Mouse (Mus musculus) right cerebral cortex, adult 2 months (tissue): Measurements from ENCODE around the gene Nob1.
A peak's percentile ranks its signal among the peaks of the same experiment; 100 is the strongest.

Source experiments
- DNase-seq, 2 experiments: peaks; one replicate each; pipeline ENCODE4 v3.0.0; 2021 to 2022; ENCODE audit warnings: low spot score in 2 of 2

Nob1 gene

DNA sequence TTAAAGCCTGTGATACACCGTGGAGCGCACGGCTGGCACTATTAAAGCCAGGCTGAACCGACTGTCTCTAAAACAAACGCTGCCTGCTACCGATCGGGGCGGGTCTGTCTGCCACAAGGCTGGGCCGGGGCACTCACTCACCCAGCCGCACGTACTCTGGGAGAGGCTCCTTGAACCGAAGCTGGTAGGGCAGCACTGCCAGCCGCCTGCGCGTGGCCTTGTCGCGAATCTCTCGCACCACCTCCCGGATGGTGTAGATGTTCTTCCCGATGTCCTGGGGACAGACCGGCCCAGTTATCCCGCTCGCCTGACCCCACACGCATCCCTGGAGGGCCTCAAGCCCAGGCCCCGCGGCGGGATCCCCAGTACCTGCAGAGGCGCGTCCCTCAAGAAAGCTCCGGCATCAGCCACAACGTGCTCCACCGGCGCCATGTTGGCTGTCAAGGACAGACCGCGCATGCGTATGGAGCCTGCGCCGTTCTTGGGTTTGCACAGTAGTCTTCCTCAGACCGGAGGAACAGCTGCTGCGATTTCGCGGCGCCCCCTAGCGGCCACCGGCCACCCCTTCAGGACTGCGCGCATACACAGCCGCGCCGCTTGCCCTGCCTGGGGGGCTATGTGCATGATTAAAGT, at the start of gene Nob1:
Nob1 (minus strand) TSS at position 455 of the 633 bp plus-strand sequence.
- DNase-seq: peak; percentile 96 to 98

DNA sequence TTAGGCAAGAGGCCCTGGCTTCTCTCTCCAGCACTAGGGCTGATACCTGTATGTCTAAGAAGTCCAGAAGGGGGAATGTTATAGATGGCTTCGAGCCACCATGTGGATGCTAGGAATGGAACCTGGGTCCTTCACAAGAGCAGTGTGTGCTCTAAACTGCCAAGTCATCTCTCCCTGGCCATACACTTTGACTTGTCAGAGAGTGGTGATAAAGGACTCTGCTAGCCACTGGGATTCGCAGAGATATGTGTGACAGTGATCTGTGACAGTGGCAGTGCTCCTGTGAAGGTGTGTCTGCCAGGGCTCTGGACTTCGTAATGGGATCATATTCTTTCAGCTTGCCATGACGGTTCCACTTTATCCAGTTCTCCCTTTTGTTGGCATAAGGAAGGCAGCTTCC, 48.5 kb upstream of the Nob1 start:
- no peak for DNase-seq

DNA sequence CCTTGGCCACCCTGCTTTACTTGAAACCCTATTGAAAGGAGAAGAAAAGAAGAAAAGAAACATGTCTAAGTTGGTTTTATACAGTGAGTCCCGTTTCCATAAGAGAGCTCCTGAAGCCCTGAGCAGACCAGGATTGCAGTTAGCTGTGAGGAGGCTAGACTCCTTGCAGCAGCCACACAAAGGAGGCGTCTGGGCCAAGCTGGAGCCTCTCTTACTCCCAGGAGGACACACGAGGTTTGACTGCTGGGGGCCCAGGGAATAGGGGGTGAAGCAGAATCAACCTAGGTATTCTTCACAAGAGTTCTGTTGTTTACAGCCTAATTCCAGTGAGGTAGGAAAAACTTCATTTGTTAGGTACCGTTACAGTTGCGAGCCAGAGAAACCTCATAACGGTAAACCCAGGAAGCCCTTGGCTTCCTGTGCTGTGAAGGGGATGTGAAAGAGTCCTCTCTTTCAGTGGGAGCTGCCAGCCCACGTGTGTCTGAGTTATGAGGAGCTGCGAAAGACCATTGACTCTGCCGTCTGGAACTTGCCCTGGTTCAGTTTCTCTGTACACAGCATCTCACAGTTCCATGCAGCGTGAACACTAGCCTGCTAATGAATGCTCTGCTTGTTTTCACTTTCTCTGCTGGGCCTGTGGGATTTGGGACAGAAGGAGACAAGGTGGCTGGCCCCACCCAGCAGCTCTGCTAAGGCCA, 47.7 kb upstream of the Nob1 start:
- DNase-seq: no peak

DNA sequence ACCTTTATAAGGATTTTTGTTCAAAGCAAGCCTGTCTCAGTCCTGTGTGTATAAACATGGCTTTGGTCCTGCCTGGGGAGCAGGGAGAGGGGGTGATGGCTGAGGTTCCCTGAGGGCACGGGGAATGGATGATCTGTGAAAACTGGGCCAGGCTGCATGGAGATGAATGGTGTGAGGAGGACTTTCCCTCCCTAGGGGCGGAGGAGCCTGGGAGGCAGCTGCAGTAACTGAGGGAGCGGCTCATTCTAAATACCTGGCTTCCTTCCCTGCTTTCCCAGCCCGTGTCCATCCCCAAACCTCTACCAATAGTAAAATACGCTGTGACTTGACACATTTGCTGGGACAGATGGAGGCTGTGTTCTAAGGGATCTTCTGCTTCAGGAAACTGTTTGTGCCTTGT, 45.5 kb upstream of the Nob1 start:
- no peak for DNase-seq

DNA sequence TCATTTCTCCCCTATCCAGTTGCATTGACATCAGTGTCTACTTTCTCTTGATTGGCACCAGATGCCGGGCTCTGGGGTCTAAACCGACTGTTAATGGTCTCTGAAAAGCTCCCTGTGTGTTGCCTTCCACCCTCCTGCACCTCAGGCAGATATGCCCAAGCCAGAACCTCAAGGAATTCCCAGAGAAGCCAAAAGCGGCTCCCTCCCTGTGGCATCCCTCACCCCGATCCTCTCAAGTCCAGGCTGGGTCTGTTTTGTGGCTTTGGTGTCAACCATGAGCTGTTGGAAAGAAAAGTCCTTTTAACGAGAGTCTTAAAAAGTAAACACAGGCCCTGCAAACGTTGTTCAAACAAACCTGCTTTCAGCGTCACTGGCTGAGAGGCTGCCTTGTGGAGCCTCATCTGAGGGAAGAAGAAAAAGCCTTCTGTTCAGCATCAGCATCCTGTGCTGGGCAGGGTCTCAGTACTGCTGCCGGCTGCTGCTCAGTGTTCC, 44.0 kb upstream of the Nob1 start:
- DNase-seq: no peak

DNA sequence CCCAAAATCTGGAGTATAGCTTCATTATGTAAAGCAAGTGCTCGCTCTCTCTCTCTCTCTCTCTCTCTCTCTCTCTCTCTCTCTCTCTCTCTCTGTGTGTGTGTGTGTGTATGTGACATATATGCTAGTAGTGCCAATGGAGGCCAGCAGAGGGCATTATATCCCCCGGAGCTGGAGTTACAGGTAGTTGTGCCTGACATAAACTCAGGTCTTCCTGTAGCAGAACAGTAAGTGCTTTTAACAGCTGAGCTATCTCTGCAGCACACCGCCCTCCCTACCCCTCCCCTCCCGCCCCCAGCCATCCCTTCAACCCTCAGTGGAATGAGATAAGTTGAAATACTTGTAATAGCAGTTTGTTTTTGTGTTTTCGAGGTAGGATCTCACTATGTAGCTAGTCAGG, 41.8 kb upstream of the Nob1 start:
- DNase-seq: no peak

DNA sequence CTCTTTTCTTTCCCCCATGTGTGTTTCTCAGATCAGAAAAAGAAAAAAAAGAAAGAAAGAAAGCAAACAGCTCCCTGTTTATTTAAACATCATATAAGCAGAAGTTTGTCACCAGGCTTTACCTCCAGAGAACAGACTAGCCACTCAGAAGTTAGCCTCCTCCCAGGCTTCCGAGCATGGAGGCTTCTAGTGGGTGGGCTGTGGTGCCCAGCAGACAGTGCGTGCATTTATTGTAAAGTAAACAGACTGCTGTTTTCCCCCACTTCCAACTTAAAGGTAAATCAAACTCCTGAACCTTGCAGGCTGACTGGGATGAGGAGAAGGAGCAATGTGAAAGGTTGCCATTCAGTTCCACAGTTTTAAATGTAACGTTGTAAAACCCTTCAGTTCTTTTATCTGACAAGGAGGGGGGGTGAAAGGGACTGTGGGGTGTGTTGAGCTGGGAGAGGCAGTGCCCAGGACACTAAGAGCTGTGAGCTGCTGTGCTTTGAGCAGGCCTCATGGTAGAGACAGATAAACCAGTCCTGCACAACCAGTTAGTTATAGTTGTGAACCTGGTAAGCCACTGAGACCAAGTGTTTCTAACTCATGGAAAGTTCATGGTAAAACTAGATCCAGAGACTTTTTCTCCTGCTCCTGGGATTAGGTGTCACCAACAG, 40.6 kb upstream of the Nob1 start:
- no peak for DNase-seq

DNA sequence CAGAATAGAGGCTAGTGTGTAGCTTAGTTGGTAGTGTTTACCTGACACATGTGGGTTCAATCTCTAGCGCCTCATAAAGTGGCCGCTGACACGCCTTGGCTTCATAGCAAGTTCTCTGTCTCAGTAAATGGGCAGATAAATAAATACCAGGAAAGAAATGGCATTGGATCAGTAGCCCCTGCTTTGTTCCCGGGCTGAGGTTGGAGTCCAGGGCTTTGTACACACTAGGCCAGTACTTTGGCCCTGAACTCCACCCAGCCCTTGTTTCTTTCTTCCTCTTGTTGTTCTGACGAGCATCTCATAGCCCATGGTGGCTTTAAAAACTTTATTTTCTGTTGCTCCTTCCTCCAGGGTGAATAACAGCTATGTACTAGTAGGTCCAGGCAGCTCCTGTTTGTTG, 37.6 kb upstream of the Nob1 start:
- no peak for DNase-seq

DNA sequence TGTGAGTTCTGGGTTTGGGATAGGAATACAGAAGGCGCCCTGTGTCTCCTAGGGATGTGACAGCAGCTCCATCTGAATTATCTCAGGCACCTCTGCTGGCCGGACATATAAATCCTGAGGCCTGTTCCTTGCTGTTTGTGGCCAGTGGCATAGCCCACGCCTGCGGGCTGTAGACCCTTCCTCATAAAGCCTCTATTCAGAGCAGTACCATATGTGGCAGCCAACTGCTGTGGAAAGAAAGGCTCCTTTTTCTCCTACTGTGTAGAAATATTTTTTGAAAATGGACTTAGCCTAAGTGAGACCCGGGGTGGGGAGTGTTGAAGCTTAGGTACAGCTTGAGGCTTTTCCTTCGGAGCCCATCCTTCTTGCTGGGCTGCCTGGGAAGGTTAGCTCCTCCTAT, 33.4 kb upstream of the Nob1 start:
- DNase-seq: no peak

DNA sequence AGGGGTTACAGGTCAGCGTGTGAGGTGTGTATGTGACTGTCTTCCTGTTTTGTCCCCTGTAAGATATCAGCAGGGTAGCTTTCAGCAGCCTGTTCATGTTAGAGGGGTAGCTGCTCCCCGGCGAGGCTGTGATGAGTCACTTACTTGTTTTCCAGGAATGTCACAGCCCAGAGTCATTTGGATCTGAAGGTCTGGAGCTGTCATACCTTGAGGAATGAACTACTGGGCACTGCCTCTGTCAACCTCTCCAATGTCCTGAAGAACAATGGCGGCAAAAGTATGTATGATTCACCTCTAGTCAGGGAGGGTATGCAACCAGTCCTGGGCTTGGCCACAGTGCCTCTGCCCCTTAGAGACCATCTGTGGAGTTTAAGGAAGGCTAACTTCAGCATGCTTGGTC, 32.9 kb upstream of the Nob1 start:
- no peak for DNase-seq

DNA sequence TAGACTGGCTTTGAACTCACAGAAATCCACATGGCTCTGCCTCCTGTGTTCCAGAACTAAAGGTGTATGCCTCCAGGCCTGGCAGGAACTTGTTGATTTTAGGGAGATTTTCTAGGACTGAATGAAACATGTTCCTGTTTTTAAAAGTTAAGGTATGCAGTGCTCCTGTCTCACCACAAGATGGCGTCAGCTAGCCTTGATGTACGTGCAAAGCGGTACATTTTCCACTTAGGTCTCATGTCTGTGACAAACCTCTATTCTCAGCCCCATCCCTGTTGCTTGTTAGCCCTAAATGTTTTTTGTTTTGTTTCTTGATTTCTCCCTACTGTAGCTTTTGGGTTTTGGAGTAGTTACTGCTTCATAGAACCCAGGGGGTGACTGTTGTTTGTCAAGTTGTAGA, 30.4 kb upstream of the Nob1 start:
- peak; percentile 55 to 62 for DNase-seq

DNA sequence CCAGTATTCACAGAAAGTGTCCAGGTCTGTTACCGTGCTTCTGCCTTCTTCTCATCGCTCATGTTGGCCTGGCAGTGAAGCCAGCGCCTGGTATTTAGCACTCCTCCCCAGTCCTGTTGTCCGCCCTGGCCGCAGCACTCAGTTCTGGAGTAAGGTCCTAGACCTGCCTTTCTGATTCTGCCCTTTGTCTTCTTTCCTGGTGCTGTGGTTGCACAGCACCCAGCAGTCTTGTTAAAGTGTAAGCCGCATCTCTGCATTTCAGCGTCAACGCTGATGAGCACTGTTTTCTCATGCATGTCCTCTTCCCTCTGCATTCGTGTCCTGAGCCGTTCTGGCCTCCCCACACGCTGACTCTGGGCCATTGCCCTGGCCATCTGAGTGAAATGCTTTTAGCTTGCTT, 28.5 kb upstream of the Nob1 start:
- no peak for DNase-seq

DNA sequence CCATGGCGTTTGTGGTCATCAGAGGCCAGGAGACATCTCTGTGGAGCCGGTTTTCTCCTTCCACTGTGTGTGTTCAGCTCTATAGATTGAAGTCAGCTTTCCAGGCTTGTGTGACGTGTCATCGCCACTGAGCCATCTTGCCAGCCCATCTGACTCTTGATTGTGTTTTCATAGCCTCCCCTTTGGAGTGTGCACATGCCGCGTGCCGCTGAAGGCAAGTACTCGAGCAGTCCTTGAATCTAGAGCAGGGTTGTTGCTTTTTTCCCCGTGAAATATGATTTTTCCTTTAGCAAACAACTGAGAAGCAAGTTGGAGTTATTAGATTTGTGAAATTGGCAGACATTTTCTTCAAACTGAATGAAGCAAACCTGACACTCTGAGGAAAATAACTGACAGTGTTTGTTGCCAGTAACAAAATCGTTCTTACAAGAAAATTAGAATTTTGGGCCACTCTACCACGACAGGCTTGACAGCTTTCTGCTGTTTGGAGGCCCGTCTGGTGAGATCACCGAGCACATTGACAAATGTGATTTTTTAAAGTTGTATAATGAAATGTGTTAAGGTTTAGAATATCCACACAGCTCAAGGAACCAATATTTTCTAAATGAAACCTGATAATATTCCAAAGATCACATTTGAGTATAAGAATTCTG, 26.7 kb upstream of the Nob1 start:
- no peak for DNase-seq

DNA sequence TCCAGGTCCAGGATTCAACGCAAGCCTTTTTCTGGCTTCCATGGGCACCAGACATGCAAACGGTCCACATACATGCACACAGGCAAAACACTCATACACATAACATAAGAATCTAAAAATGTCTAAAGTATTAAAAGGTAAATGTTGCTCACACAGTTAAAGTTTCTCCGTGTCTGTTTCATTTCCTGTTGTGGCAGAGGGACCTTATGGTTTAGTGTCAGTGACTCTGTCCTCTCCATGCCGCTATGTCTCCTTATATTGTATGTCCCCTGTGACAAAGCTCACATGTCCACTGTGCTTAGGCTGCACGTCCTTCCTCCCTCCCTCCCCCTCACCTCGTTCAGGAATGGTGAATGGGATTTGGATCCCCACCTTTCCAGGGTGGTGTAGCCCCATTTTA, 24.8 kb upstream of the Nob1 start:
- DNase-seq: no peak

DNA sequence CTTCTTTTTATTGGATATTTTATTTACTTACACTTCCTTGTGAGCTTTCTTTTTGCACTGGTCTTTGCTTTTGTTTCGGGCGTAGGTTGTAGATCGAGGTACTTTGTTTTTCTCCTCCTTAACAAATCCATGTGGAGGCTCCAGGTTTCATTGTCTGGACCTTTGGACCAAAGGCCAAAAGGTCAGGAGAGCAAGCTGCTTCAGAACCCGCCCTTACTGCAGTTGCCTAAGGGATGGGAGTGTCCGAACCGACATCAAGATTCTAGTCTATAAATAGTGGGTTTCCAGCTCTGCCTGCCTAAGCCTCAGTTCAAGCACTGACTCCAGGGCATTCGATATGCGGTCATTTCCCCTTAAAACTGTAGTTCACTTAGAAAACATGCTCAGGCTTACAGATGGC, 24.3 kb upstream of the Nob1 start:
- no peak for DNase-seq

DNA sequence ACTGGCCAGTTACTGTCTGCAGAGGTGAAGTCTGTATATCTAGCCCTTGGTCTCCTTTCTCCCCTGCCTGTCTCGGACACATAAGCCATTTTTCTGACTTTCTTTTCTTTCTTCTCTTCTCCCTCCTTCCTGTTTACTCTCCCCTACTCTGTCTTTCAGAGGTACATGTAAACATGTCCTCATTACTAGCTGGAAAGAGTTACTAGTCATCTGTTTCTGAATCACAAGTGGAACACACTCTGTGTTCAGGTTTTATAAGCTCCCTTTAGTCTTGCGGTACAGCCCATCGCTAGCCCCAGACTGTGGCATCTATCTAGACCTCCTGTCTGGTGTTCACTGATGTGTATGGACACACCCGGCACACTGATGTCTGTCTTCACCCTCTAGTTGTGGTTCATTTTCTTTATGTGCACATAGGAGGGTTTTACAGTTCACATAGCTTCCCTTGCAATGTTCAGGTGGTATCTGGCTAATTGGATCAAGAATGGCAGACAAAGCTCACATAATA, 23.6 kb upstream of the Nob1 start:
- DNase-seq: no peak

DNA sequence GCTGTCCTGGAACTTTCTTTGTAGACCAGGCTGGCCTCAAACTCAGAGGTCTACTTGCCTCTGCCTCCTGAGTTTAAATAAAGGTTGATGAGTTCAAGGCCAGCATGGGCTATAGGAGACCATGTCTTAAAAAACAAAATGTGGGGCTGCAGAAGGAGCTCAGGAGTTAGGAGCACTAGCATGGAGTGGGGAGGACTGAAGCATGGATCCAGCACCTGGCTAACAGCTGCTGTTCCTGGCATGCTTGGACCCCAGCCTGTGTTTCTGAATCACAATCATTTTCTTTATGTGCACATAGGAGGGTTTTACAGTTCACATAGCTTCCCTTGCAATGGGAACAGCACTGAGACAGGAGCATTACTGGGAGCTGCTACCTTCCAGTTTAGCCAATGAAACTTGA, 22.9 kb upstream of the Nob1 start:
- no peak for DNase-seq

DNA sequence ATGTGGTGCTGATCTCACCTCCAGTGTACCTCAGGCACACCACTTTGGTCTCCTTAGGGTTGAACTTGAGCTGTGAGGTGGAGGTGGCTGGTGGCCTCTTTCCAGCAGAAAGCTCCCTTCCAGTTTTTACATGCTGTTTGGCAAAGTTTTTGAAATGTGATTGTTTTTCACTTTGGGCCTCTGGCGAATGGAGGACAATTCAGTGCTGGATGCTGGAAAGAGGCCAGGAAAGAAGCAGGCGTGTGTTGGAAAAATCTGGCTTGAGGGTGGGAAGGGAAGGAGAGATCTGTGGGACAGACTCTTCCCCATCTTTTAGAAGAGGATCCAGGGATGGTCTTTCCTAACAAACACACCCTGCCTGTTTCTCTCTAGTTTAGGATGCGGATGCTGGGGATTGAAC, 19.8 kb upstream of the Nob1 start:
- no peak for DNase-seq

DNA sequence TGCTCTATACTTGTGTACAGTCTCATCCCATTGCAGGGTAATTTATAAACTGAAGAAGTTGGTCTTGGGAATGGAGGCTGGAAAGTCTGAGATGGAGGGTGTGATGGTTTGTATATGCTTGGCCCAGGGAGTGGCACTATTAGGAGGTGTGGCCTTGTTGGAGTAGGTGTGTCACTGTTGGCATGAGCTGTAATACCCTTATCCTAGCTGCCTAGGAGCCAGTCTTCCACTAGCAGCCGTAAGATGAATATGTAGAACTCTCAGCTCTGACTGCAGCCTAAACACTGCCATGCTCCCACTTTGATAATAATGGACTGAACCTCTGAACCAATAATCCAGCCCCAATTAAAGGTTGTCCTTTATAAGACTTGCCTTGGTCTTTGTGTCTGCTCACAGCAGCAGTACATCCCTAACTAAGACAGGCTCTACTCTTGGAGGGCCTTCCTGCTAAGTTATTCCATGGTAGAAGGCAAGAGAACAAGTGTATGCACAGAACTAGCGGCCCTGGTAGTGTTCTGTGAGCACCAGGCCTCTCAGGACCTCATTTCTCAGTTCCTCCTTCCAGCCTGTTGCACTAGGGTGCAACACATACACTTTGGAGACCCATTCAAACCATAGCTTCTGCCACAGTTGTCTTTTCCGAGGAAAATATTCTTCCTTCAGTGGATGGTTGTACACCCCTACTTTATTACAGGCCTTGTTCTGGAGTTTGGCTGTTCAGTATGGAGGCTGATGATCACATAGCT, 15.2 kb upstream of the Nob1 start:
- no peak for DNase-seq

DNA sequence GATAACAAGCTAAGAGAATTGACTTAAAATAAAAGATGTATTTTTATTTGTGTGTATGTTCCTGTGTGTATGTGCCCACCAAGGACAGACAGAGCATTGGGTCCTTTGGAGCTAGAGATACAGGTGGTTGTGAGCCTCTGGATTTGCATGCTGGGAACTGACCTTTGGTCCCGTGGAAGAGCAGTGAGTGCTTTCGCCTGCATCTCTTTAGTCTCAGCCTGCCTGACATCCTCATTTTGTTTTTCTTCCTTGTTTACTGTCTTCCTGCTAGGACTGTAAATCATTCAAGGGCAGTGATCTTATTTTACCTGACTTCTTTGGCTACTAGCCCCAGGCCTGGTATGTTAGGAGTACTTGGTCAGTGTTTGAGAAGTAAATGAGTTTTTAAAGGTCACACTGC, 12.9 kb upstream of the Nob1 start:
- no peak for DNase-seq

DNA sequence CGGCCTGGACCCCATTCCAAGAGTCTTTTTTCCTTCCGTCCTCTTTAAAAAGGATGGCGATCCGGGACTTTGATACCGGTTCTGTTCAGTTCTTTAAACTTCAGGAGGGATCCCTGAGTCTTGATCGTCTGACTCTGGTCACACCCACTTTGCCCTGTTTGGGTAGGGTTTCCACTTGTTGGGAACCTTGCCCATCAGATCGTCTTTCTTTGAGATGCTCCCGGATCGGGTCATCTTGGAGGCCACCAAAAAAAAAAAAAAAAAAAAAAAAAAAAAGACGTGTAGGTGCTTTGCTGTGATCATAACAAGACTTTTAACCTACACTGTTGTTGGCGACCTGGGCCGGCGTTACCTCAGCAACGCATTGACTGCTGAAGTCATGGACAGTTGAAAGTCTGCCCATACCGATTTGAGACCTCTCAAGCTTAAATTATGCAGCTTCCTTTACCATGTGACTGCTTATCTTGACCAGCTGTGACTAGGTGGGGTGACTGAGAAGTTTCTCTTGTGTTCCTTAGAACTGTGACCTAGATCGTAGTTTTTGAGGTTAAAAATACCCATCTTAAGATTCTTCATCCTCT, 12.1 kb upstream of the Nob1 start:
- DNase-seq: no peak
